Mouse (Mus musculus): ENCODE results near the gene Adam26a. TPM values are rescaled to one million over a fixed set of nuclear protein-coding genes. Genes with fewer than 3 reads are reported as not detected.
"Not testable (repeated sequence)": the region's sequence is repeated elsewhere in the genome, so short reads cannot be mapped to it uniquely, and the experiment has no call there.

Gene Adam26a
- total RNA-seq (2014; fragmentation: Nextera tagmentation) = not detected in 2 replicates
- not detected in 2 replicates for total RNA-seq (2017)

GRCm38 (mm10) chr8:43576607-43577006 lies at the start of gene Adam26a:
TSS of gene Adam26a (minus strand) at chr8:43576707.
- not testable (repeated sequence) for ATAC-seq (replicated peaks; ENCODE audit: poor library complexity, severe bottlenecking)

GRCm38 (mm10) chr8:43616046-43616445 lies 39.5 kb upstream of the Adam26a start:
- ATAC-seq (replicated peaks; ENCODE audit: poor library complexity, severe bottlenecking) = no peak

GRCm38 (mm10) chr8:43603657-43604056 lies 27.1 kb upstream of the Adam26a start:
- ATAC-seq (replicated peaks; ENCODE audit: poor library complexity, severe bottlenecking) = not testable (repeated sequence)

- not testable (repeated sequence) for ATAC-seq (replicated peaks; ENCODE audit: poor library complexity, severe bottlenecking)
These were observed 26.7 kb upstream of the Adam26a start for GRCm38 (mm10) chr8:43603166-43603565.

- ATAC-seq (replicated peaks; ENCODE audit: poor library complexity, severe bottlenecking) = not testable (repeated sequence)
These were observed 48.5 kb downstream of the Adam26a start, which contains the start of gene Adam26b for GRCm38 (mm10) chr8:43528006-43528405. TSS of gene Adam26b (minus strand) at chr8:43528106.

Other genes starting within 250 kb of the Adam26a start
- gene Adam26b, start 48.6 kb downstream of the Adam26a start, total RNA-seq (2014; fragmentation: Nextera tagmentation) = not detected in 2 replicates
- gene Adam26b, start 48.6 kb downstream of the Adam26a start, total RNA-seq (2017) = not detected in 2 replicates
- gene Gm5346, start 50.6 kb upstream of the Adam26a start, total RNA-seq (2014; fragmentation: Nextera tagmentation) = not detected in 2 replicates
- gene Gm5346, start 50.6 kb upstream of the Adam26a start, total RNA-seq (2017) = not detected in 2 replicates
- gene Adam34, start 133.3 kb upstream of the Adam26a start, total RNA-seq (2014; fragmentation: Nextera tagmentation) = not detected in 2 replicates
- not detected in 2 replicates for gene Adam34, start 133.3 kb upstream of the Adam26a start, total RNA-seq (2017)